Mouse (Mus musculus) erythroblast, embryonic 14.5 days (primary cell): ENCODE data around the gene Speer4d. TPM values are rescaled to one million over a fixed set of nuclear protein-coding genes. Genes with fewer than 3 reads are reported as not detected.
"Not testable (repeated sequence)": the region's sequence is repeated elsewhere in the genome, so short reads cannot be mapped to it uniquely, and the experiment has no call there.

Experiments
- H3K27me3 ChIP-seq: 2 replicates; pipeline ENCODE4 v1.6.1; 2012; ENCODE audit warnings: inconsistent platforms; ENCODE audit not compliant: control insufficient read depth
- H3K36me3 ChIP-seq: 2 replicates; pipeline ENCODE4 v1.6.1; 2012; ENCODE audit warnings: mild to moderate bottlenecking, inconsistent platforms; ENCODE audit not compliant: control insufficient read depth
- H3K4me1 ChIP-seq: 2 replicates; pipeline ENCODE4 v1.6.1; 2012; ENCODE audit warnings: inconsistent platforms; ENCODE audit not compliant: control insufficient read depth
- H3K4me3 ChIP-seq: replicated peaks from 2 replicates; pipeline ENCODE3; 2012; ENCODE audit warnings: moderate library complexity, mild to moderate bottlenecking, inconsistent platforms
- H3K9me3 ChIP-seq: 2 replicates; pipeline ENCODE4 v1.6.1; 2012; ENCODE audit warnings: low read length, inconsistent platforms, mixed read lengths; ENCODE audit not compliant: control insufficient read depth
- polyA plus RNA-seq: library from polyadenylated mRNA; stranded (reverse); fragments of >175 nt; gene quantifications from 2 replicates; pipeline ENCODE4 v1.2.3, GENCODE M21; 2012

Gene Speer4d
- polyA plus RNA-seq, 1 experiment, result not detected

DNA sequence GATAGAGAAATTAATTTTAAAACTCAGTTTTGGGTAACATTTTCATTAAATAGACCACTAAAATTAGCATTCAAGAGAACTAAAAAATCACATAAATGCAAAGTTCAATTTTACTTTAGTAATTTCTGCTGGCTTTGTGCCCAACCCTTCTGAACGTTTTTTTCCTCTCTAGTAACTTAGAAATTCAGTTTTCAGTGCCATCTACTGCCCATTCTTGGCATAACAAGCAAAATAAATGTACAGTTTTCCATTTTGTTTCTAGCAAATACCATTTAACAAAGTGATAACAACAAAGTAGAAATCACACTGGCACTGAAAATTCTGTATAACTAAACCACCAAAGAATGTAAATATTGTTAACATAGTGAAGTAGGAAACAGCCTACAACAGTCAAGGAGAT is 8.2 kb upstream of the Speer4d start:
- not testable (repeated sequence) for H3K36me3 ChIP-seq, H3K4me1 ChIP-seq, H3K27me3 ChIP-seq, H3K4me3 ChIP-seq, H3K9me3 ChIP-seq

DNA sequence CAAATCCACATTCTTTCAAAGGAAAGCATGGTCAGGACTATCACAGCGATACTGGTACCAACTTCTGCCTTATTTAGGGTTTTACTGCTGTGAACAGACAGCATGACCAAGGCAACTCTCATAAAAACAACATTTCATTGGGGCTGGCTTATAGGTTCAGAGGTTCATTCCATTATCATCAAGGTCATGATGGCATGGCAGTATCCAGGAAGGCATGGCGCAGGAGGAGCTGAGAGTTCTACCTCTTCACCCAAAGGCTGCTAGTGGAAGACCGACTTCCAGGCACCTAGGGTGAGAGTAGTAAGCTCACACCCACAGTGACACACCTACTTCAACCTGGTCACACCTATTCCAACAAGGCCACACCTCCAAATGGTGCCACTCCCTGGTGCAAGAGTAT is 2.7 kb upstream of the Speer4d start:
- H3K4me1 ChIP-seq, H3K36me3 ChIP-seq, H3K4me3 ChIP-seq, H3K9me3 ChIP-seq, H3K27me3 ChIP-seq: not testable (repeated sequence)

DNA sequence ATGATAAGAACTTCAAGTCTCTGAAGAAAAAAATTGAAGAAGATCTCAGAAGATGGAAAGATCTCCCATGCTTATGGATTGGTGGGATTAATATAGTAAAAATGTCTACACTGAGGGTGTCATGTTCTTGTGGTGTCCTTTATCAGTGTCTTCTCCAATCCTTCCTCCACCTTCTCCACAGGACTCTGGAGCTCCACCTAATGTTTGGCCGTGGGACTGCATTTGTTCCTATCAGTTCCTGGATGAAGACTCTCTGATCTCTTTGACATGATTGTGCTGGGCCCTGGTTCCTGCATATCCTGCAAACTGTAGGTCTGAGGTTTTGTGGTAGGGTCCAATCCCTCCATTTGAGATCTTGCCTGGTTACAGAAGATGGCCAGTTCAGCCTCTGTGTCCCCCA is 9.3 kb downstream of the Speer4d start:
- not testable (repeated sequence) for H3K9me3 ChIP-seq, H3K36me3 ChIP-seq, H3K4me1 ChIP-seq, H3K27me3 ChIP-seq, H3K4me3 ChIP-seq

DNA sequence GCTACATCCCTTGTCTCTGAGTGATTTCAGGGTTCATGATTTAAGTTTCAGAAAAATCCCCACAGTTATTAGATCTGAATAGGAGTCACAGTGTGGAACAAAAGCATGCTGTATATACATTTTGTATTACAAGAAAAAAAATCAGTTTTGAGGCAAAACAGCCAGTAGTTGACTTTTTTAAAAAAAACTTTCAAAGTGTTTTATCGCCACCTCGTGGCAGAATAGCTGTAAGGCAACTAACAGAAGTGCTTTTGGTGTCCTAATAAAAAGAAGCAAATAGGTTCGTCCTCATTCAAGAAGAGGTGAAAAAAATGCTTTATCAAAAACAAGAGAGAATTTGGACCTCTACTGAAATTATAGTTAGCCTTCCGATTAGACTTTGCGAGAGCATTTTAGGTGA is 11.2 kb downstream of the Speer4d start:
- H3K27me3 ChIP-seq, H3K36me3 ChIP-seq, H3K4me1 ChIP-seq, H3K9me3 ChIP-seq, H3K4me3 ChIP-seq: not testable (repeated sequence)

DNA sequence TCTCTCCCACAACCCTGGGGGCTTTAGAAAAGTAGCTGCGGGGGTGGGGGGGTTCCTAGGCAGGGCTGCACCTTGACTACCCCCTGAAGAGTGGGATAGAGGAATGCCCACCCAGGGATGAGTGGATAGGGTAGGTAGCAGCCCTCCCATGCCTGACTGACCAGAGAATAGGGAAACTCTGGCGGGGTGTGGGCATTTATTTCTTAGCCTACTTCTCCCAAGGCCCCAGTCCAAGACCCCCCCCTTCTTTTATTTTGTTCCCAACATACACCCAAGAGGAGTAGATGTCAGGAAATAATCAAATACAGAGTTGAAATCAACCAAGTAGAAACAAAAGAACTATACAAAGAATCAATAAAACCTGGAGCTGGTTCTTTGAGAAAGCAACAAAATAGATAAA is 18.8 kb downstream of the Speer4d start:
- H3K4me1 ChIP-seq, H3K9me3 ChIP-seq, H3K27me3 ChIP-seq, H3K4me3 ChIP-seq, H3K36me3 ChIP-seq: not testable (repeated sequence)

DNA sequence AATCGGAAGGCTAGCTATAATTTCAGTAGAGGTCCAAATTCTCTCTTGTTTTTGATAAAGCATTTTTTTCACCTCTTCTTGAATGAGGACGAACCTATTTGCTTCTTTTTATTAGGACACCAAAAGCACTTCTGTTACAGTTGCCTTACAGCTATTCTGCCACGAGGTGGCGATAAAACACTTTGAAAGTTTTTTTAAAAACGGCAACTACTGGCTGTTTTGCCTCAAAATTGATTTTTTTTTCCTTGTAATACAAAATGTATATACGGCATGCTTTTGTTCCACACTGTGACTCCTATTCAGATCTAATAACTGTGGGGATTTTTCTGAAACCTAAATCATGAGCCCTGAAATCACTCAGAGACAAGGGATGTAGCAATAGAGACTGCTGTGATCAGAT is 26.8 kb downstream of the Speer4d start:
- not testable (repeated sequence) for H3K36me3 ChIP-seq, H3K9me3 ChIP-seq, H3K27me3 ChIP-seq, H3K4me3 ChIP-seq, H3K4me1 ChIP-seq

DNA sequence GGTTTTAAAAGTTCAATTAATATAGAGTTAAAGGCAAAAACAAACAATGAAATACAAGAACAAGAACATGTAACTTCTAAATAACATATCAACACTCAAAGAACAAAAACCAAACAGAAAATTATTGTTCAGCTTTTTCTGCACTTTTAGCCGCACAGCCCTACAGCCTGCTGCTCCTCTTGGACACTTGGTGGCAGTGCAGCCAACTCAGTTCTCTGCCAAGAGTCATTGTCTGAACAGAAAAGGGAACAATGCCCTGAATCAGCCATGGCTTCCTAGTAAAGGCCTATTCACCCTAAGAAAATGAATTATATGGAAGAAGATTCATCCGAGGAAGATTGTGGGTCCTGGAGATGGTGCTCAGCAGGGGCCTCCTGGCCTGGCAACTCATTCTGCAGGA is 33.5 kb downstream of the Speer4d start:
- H3K4me3 ChIP-seq, H3K9me3 ChIP-seq, H3K4me1 ChIP-seq, H3K27me3 ChIP-seq, H3K36me3 ChIP-seq: not testable (repeated sequence)

DNA sequence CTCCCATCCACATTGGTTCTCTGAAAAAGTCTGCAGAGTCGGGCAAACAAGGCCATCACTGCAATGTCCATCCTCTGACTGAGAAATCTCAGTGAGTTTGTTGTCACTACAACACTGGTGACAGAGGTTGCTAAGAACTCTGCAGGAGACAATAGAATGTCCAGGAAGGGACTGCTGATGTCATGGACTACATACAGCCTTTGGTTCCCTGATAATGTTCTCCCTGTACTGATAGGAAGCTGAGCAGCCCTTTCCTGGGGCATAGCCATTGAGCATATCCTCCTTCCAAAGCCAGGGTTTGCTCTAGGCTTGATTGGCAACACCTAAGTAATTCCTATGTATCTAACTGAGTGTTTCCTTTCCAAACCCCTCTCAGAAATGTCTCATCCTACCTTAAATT is 38.1 kb downstream of the Speer4d start, which contains the start of gene 4930572O03Rik:
TSS of gene 4930572O03Rik (minus strand) at position 101 of the 400 bp plus-strand sequence.
- H3K9me3 ChIP-seq, H3K36me3 ChIP-seq, H3K27me3 ChIP-seq: not testable (repeated sequence)

DNA sequence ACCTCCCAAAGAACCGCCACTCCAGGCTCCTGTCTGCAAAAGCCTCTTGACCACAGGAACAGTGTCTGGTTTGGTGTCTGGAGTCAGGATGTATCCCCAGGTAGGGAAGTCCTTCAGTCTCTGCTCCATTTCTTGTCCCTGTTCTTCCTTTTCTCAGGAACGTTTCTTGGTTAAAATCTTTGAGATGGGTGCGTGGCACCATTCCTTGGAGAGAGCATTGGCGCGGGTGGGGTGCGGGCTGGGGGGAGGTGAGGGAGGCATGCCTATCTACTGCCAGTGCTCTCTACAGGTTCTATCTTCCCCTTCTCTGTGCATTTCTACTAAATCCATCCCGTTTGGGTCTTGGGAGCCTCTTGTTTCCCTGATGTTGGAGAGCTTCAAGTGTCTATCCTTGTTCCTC is 45.0 kb downstream of the Speer4d start:
- not testable (repeated sequence) for H3K4me3 ChIP-seq, H3K4me1 ChIP-seq, H3K27me3 ChIP-seq, H3K9me3 ChIP-seq, H3K36me3 ChIP-seq

More for the DNA sequence above, 38.1 kb downstream of the Speer4d start, which contains the start of gene 4930572O03Rik:
- H3K4me3 ChIP-seq, H3K4me1 ChIP-seq: not testable (repeated sequence)

DNA sequence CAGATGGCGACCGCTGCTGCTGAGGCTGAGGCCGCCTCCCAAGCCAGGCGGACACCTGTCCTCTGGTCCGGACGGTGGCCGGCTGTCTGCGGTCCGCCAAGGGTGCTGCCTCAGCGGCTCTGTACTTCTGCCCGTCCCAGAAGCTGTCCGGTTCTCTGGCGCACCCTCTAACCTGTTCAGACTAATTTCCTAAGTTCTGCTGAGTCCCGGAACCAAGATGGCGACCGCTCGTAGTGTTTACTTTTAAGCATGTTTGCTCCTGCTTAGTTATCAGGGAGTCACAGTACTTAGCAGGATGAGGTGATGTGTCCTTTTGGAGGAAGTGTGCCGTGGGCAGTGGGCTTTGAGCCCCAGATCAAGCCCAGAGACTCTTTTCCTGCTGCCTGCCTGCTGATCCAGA is 51.9 kb downstream of the Speer4d start:
- H3K36me3 ChIP-seq, H3K9me3 ChIP-seq, H3K27me3 ChIP-seq, H3K4me1 ChIP-seq, H3K4me3 ChIP-seq: not testable (repeated sequence)

Other genes with a start within 250 kb of the Speer4d start
- gene Gm21149, start 142.5 kb upstream of the Speer4d start, polyA plus RNA-seq, result not detected in 2 replicates
- gene Gm21190, start 89.8 kb upstream of the Speer4d start, polyA plus RNA-seq, result not detected in 2 replicates
- gene Gm21083, start 41.7 kb upstream of the Speer4d start, polyA plus RNA-seq, result not detected in 2 replicates
- gene 4930572O03Rik, start 38.0 kb downstream of the Speer4d start, polyA plus RNA-seq, result not detected in 2 replicates
- not detected in 2 replicates for gene Speer4c, start 95.2 kb downstream of the Speer4d start, polyA plus RNA-seq